Mouse (Mus musculus) heart, postnatal 4 days (tissue): Measurements from ENCODE around the gene Runx2. TPM values are rescaled to one million over a fixed set of nuclear protein-coding genes. Genes with fewer than 3 reads are reported as not detected.

Experiments used
- DNase-seq: peaks from one replicate; pipeline ENCODE4 v3.0.0; 2021
- total RNA-seq, 2 experiments: library from RNA; stranded (reverse); gene quantifications; 2 replicates each; pipeline ENCODE4 v1.2.3; 2021

Gene Runx2
- total RNA-seq, 2 experiments from 2014 or later = 0.25 to 0.50 TPM

GRCm38 (mm10) chr17:44586196-44586595, 228.4 kb downstream of the Runx2 start:
- DNase-seq = no peak

GRCm38 (mm10) chr17:44584781-44585180, 229.8 kb downstream of the Runx2 start:
- DNase-seq = no peak

- no peak for DNase-seq
Observed at GRCm38 (mm10) chr17:44577791-44578190, 236.8 kb downstream of the Runx2 start.

GRCm38 (mm10) chr17:44570899-44571298, 243.7 kb downstream of the Runx2 start:
- no peak for DNase-seq

GRCm38 (mm10) chr17:44569020-44569621, 245.5 kb downstream of the Runx2 start:
- DNase-seq = no peak

GRCm38 (mm10) chr17:44566992-44567391, 247.6 kb downstream of the Runx2 start:
- DNase-seq = no peak

- no peak for DNase-seq
Observed at GRCm38 (mm10) chr17:44565884-44566515, 248.6 kb downstream of the Runx2 start.

- DNase-seq = no peak
Observed at GRCm38 (mm10) chr17:44565311-44565831, 249.2 kb downstream of the Runx2 start.

- DNase-seq = no peak
Observed at GRCm38 (mm10) chr17:44564611-44565198, 249.9 kb downstream of the Runx2 start.

GRCm38 (mm10) chr17:44560016-44560415, 254.6 kb downstream of the Runx2 start:
- DNase-seq = no peak

- DNase-seq = no peak
Observed at GRCm38 (mm10) chr17:44557199-44558111, 257.1 kb downstream of the Runx2 start.

- no peak for DNase-seq
Observed at GRCm38 (mm10) chr17:44554941-44555340, 259.7 kb downstream of the Runx2 start.

GRCm38 (mm10) chr17:44549551-44549950, 265.0 kb downstream of the Runx2 start:
- DNase-seq = no peak

GRCm38 (mm10) chr17:44547922-44548321, 266.7 kb downstream of the Runx2 start:
- no peak for DNase-seq

- no peak for DNase-seq
Observed at GRCm38 (mm10) chr17:44546801-44547200, 267.8 kb downstream of the Runx2 start.

- DNase-seq = no peak
Observed at GRCm38 (mm10) chr17:44545141-44545813, 269.3 kb downstream of the Runx2 start.

- DNase-seq = no peak
Observed at GRCm38 (mm10) chr17:44542706-44543105, 271.9 kb downstream of the Runx2 start.

- no peak for DNase-seq
Observed at GRCm38 (mm10) chr17:44540699-44541098, 273.9 kb downstream of the Runx2 start.

GRCm38 (mm10) chr17:44538921-44539320, 275.7 kb downstream of the Runx2 start:
- no peak for DNase-seq

GRCm38 (mm10) chr17:44530000-44530399, 284.6 kb downstream of the Runx2 start:
- DNase-seq = no peak

- DNase-seq = no peak
Observed at GRCm38 (mm10) chr17:44528617-44529016, 286.0 kb downstream of the Runx2 start.

GRCm38 (mm10) chr17:44524146-44524545, 290.5 kb downstream of the Runx2 start:
- DNase-seq = no peak
